Mouse (Mus musculus) C2C12 (cell line): Measurements from ENCODE around the gene Ttf1. TPM values are rescaled to one million over a fixed set of nuclear protein-coding genes. Genes with fewer than 3 reads are reported as not detected.

Experiments used
- H3K27me3 ChIP-seq: one replicate; pipeline ENCODE4 v1.6.1; 2011; ENCODE audit not compliant: control insufficient read depth, insufficient read depth, insufficient read length
- H3K36me3 ChIP-seq: one replicate; pipeline ENCODE4 v1.6.1; 2011; ENCODE audit not compliant: control insufficient read depth, insufficient read depth
- H3K4me3 ChIP-seq: one replicate; pipeline ENCODE4 v1.5.1; 2011; ENCODE audit warnings: mild to moderate bottlenecking, control low read depth; ENCODE audit not compliant: poor library complexity, insufficient read depth, severe bottlenecking
- H3K79me2 ChIP-seq: one replicate; pipeline ENCODE4 v1.6.1; 2011; ENCODE audit not compliant: control insufficient read depth, insufficient read depth
- H3K79me3 ChIP-seq: one replicate; pipeline ENCODE4 v1.6.1; 2011; ENCODE audit warnings: low read depth, control low read depth
- H3ac ChIP-seq: one replicate; pipeline ENCODE3; 2011; ENCODE audit warnings: low read depth; ENCODE audit not compliant: control insufficient read depth, insufficient read length
- CEBPB ChIP-seq: IDR thresholded peaks from one replicate; pipeline ENCODE4 v1.6.1; 2011; ENCODE audit warnings: low read depth, mild to moderate bottlenecking, control low read depth, moderate library complexity
- CTCF ChIP-seq: IDR thresholded peaks from one replicate; pipeline ENCODE4 v1.5.1; 2011; ENCODE audit not compliant: control insufficient read depth, insufficient read depth, insufficient read length
- FOSL1 ChIP-seq: IDR thresholded peaks from one replicate; pipeline ENCODE4 v1.8.0; 2011; ENCODE audit warnings: mild to moderate bottlenecking, low read length; ENCODE audit not compliant: poor library complexity, insufficient read depth, severe bottlenecking
- MAX ChIP-seq: IDR thresholded peaks from one replicate; pipeline ENCODE4 v1.6.1; 2011; ENCODE audit warnings: mild to moderate bottlenecking, control low read depth
- MYOD1 ChIP-seq: IDR thresholded peaks from one replicate; pipeline ENCODE4 v1.6.1; 2011; ENCODE audit warnings: low read depth; ENCODE audit not compliant: control insufficient read depth, insufficient read length
- MYOG ChIP-seq: IDR thresholded peaks from one replicate; pipeline ENCODE4 v1.6.1; 2011; ENCODE audit not compliant: control insufficient read depth, insufficient read length; ENCODE audit errors: extremely low read depth
- USF1 ChIP-seq: IDR thresholded peaks from one replicate; pipeline ENCODE4 v1.6.1; 2011; ENCODE audit warnings: low read depth, mild to moderate bottlenecking, control low read depth, moderate library complexity
- long read RNA-seq, 2 experiments: library from polyadenylated mRNA; unstranded; transcript quantifications; one replicate each; pipeline ENCODE4 v2.0.0; 2019 to 2020
- polyA plus RNA-seq: library from polyadenylated mRNA; unstranded; fragments of >200 nt; fragmentation: generic; extraction: Trizol; gene quantifications from one replicate; pipeline ENCODE4 v1.2.1, GENCODE M21; 2012; ENCODE audit warnings: missing spikeins

The Ttf1 gene
- polyA plus RNA-seq: 3.4 TPM
- long read RNA-seq, experiment 1, partial matches to known transcripts: 4 of 5 reads
- long read RNA-seq, experiment 1, other reads (novel, unspliced or antisense): 1 of 5 reads
- long read RNA-seq, experiment 2, full-length matches to known transcripts: 7 of 26 reads
- long read RNA-seq, experiment 2, partial matches to known transcripts: 15 of 26 reads
- long read RNA-seq, experiment 2, other reads (novel, unspliced or antisense): 4 of 26 reads

- peaks cover 7% of the 10 kb centered on the region for H3K36me3 ChIP-seq
- H3K27me3 ChIP-seq: no peaks in the 10 kb centered on the region
- peaks cover 20% of the 10 kb centered on the region for H3K79me3 ChIP-seq
- peaks cover 34% of the 10 kb centered on the region for H3K79me2 ChIP-seq
- peak within 1 kb of the TSS; percentile 99 for H3ac ChIP-seq
- peak within 1 kb of the TSS; percentile 87 for H3K4me3 ChIP-seq
- TF ChIP-seq CTCF (no peak), MYOG (no peak), USF1 (peak; percentile 3), CEBPB (no peak), FOSL1 (no peak), MAX (peak; percentile 51)
These were observed at the start of gene Ttf1 for GRCm38 (mm10) chr2:29060135-29060597. TSS of gene Ttf1 (plus strand) at chr2:29060262.

- no peaks in the 10 kb centered on the region for H3K79me3 ChIP-seq
- H3K27me3 ChIP-seq: peaks cover 86% of the 10 kb centered on the region
- no peak overlapping the region for H3ac ChIP-seq
- TF ChIP-seq MYOG (no peak), MYOD1 (no peak), FOSL1 (no peak), CEBPB (no peak), MAX (no peak), USF1 (no peak)
- H3K79me2 ChIP-seq: no peaks in the 10 kb centered on the region
- no peaks in the 10 kb centered on the region for H3K36me3 ChIP-seq
- no peak overlapping the region for H3K4me3 ChIP-seq
These were observed 47.5 kb upstream of the Ttf1 start for GRCm38 (mm10) chr2:29012523-29012922.

- H3K36me3 ChIP-seq: no peaks in the 10 kb centered on the region
- TF ChIP-seq MAX: no peak
- no peak for TF ChIP-seq CTCF
- no peak for TF ChIP-seq CEBPB
- no peak for TF ChIP-seq USF1
- TF ChIP-seq MYOD1: no peak
- TF ChIP-seq FOSL1: no peak
- TF ChIP-seq MYOG: no peak
- H3K27me3 ChIP-seq: peaks cover 88% of the 10 kb centered on the region
- H3K79me3 ChIP-seq: no peaks in the 10 kb centered on the region
- H3K79me2 ChIP-seq: no peaks in the 10 kb centered on the region
- no peak overlapping the region for H3ac ChIP-seq
- H3K4me3 ChIP-seq: no peak overlapping the region
These were observed 43.2 kb upstream of the Ttf1 start for GRCm38 (mm10) chr2:29016599-29017587.

GRCm38 (mm10) chr2:29018680-29019079, 41.4 kb upstream of the Ttf1 start:
- Histone ChIP-seq H3K79me2 (no peaks in the 10 kb centered on the region), H3K79me3 (no peaks in the 10 kb centered on the region), H3K36me3 (no peaks in the 10 kb centered on the region), H3K27me3 (peaks cover 93% of the 10 kb centered on the region), H3K4me3 (no peak overlapping the region), H3ac (no peak overlapping the region)
- TF ChIP-seq CTCF (no peak), FOSL1 (no peak), CEBPB (no peak), MAX (no peak)

- Histone ChIP-seq H3K79me3 (no peaks in the 10 kb centered on the region), H3K79me2 (no peaks in the 10 kb centered on the region), H3K27me3 (peaks cover 82% of the 10 kb centered on the region), H3K4me3 (no peak overlapping the region), H3K36me3 (no peaks in the 10 kb centered on the region), H3ac (no peak overlapping the region)
- TF ChIP-seq MYOD1: no peak
- no peak for TF ChIP-seq FOSL1
- no peak for TF ChIP-seq MYOG
- TF ChIP-seq CTCF: no peak
- TF ChIP-seq CEBPB: no peak
- no peak for TF ChIP-seq MAX
- TF ChIP-seq USF1: no peak
These were observed 39.0 kb upstream of the Ttf1 start for GRCm38 (mm10) chr2:29021025-29021424.
